Mouse (Mus musculus) liver, postnatal 0 days (tissue): ENCODE data around the gene Nsmce1.

Experiments
- CTCF ChIP-seq: sonication (generic); IDR thresholded peaks from 2 replicates; pipeline ENCODE4 v1.5.1; 2016; ENCODE audit warnings: antibody characterized with exemption, low read depth
- EP300 ChIP-seq: IDR thresholded peaks from 2 replicates; pipeline ENCODE4 v1.6.1; 2016; ENCODE audit warnings: antibody characterized with exemption, low read depth, mild to moderate bottlenecking

GRCm38 (mm10) chr7:125418413-125418812, 73.0 kb downstream of the Nsmce1 start:
- TF ChIP-seq CTCF: no peak
- no peak for TF ChIP-seq EP300
